Mouse (Mus musculus) kidney, adult 2 months (tissue): ENCODE data around the gene Srd5a1.

Experiments
- CTCF ChIP-seq: fragments of 200-500 bp; conservative IDR thresholded peaks from 2 replicates; pipeline ENCODE4 v1.5.1; 2011; ENCODE audit warnings: low read depth, mild to moderate bottlenecking, control low read depth, low read length, moderate library complexity, mixed read lengths; ENCODE audit not compliant: insufficient read depth, insufficient read length
- POLR2A ChIP-seq: fragments of 200-500 bp; IDR thresholded peaks from one replicate; pipeline ENCODE4 v1.6.1; 2011; ENCODE audit warnings: low read depth, low read length, control low read depth

DNA sequence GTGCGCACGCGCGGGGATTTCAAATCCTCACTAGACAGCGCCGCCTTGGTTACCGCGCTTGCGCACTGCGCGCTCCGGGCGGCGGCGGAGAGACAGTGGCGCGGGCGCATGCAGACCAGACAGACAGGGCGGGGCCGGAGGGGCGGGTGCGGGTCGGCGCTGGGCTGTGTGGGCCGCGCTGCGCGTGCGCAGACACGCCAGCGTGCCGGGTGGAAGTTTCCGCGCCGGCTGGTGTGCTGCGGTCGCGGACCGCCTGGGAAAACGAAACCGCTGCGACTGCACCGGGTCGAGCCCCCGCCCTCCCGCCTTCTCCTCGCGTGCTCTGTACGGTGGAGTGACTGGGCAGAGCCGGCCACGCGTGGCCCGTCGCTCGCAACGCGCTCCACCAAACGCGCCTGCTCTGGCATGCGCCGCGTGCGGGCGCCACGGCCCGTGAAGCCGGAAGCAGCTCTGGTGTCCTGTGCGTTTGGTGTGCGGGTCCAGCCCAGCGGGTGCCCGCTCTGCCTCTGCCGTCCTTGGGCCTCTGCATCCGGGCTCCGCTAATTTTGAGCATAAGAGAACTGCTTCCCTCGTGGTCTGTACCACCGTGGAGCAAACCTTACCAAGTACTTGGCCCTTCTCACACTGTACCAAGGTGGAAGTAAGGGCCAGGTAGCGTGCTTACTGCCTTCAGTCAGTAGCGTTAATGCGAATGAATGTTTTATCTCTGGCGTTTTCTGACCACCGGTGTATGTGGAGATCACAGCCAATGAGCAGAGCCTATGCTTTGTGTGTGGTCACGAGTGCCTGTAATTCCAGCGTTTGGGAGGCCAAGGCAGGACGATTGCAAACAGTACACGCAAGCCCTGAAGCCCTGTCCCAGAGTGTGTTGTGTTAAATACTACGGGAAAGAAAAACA, 76.3 kb downstream of the Srd5a1 start:
- no peak for TF ChIP-seq CTCF
- peak; percentile 64 for TF ChIP-seq POLR2A
